Mouse (Mus musculus) kidney, postnatal 4 days (tissue): Measurements from ENCODE around the gene Chrna4.

Experiments
- DNase-seq, 2 experiments: peaks; one replicate each; pipeline ENCODE4 v3.0.0; 2021; ENCODE audit warnings: mixed read lengths in 2 of 2

The Chrna4 gene

GRCm38 (mm10) chr2:181043437-181043836 is at the start of gene Chrna4:
TSS of gene Chrna4 (minus strand) at chr2:181043546.
- DNase-seq, result peak; percentile 42 to 53

GRCm38 (mm10) chr2:181090123-181090522 is 46.8 kb upstream of the Chrna4 start:
- no peak for DNase-seq

DNA sequence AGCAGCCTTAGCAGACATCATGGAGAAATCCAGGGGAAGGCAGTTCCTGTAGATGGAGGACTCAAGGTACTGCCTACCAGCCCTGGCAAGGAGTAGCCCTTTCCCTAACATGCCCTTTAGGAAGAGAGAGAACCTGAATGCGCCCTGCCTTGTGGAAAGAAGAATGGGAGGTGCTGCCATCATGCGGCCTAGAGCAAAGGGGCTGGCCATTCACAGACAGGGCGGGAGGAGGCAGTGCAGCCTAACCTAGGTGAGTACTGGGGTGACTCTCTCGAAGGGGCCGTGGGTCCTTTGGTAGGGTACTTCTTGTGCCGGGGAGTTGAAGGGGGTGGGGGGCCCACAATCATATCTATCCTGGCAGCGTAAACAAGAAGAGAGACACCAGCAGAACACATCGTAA is 41.7 kb upstream of the Chrna4 start:
- DNase-seq, result no peak

- DNase-seq, result no peak
Measured at GRCm38 (mm10) chr2:181083945-181084344, 40.6 kb upstream of the Chrna4 start.

DNA sequence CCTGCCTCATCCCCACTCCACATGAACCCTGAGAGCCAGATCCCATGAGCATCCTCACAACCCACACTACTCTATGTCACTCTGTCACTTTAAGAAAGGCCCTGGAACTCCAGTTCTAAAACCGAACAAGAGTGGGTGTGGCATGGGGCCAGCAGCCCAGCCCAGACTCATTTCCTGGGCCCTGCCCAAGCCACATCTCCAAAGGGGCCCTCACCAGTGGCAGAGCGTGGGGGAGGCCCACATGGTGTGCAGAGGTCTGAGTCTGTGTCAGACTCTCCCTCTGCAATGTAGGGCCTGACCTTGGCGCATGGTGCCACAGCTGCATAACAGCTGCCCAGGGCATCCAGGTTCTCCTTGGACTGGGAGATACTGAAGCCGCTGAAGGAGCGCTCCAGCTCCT is 37.5 kb upstream of the Chrna4 start:
- DNase-seq, result peak; percentile 19 to 20

- DNase-seq, result no peak
Measured at GRCm38 (mm10) chr2:181079518-181079917, 36.2 kb upstream of the Chrna4 start.

DNA sequence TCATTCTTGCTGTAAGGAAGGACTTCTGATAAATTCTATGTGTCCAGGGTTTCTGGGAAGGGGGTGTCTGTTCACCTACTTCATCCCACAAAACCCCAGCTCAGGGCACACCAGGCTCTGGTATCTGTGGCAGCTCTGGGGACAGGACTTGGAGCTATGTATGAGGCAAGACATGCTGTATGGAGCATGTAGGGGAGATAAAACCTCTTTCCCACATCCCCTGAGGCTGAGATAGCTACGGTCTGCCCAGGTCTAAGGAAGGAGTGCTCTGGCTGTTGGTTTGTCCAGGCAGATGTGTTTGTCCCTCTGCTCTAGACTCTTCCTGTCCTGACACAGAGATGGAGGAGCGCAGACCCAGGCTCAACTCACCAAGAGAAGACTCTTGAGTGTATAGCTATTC is 35.6 kb upstream of the Chrna4 start:
- DNase-seq, result no peak

- no peak for DNase-seq
Measured at GRCm38 (mm10) chr2:181075501-181075900, 32.2 kb upstream of the Chrna4 start.

- no peak for DNase-seq
Measured at GRCm38 (mm10) chr2:181072403-181072714, 29.0 kb upstream of the Chrna4 start.

DNA sequence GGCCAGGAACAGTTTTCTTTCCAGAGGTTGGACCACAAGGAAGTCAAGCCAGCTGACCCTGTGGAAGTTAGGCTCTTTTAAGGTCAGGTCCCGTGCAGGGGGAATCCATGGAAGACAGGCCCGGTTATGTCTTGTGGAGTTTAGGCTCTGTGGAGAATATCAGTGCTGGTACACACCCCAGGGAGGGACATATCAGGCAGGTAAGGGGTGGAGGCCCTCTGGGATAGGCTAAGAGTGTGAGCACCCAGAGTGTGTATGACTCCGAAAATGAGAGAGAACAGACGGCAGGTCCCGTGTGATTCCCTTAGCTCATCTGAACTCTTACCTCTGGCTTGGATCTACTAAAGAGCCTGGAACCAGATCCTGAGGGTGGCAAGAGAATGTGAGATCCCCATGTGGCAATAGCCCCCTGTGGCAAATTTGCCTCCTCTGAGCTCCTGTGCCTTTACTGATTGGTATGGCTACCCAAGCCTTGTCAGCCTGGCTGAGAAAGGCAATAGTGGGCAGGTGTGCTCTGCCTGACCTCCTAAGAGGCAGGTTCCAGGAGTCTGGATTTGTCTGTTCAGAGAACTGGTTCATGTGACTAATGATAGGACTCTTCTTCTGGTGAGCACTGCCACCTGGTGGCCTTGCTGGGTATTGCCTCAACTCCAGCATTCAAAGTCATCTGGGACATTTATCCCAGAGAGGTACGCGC is 28.5 kb upstream of the Chrna4 start:
- peak; percentile 86 for DNase-seq

DNA sequence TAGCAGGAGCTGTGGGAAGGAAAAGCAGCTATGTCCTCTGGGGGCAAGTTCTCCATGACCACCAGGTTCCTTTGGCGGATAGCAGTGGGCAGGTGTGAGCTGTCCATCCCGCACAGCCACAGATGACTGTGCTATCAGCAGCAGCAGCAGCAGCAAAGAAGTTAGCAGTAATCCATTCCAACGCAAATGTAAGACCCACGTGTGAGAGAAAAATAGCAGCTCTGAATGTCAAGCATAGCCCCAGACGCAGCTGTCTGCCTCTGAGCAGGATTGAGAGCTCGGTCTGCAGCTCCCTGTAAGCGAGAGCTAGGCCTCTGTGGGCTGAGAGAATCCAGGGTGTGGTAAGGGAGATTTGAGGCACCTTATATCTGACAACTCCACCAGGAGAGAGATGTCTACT is 26.8 kb upstream of the Chrna4 start:
- no peak for DNase-seq

- no peak for DNase-seq
Measured at GRCm38 (mm10) chr2:181068499-181068898, 25.2 kb upstream of the Chrna4 start.

- DNase-seq, result no peak
Measured at GRCm38 (mm10) chr2:181065827-181066226, 22.5 kb upstream of the Chrna4 start.

- peak; percentile 89 for DNase-seq
Measured at GRCm38 (mm10) chr2:181060127-181060526, 16.8 kb upstream of the Chrna4 start.

- no peak for DNase-seq
Measured at GRCm38 (mm10) chr2:181058193-181058592, 14.8 kb upstream of the Chrna4 start.

DNA sequence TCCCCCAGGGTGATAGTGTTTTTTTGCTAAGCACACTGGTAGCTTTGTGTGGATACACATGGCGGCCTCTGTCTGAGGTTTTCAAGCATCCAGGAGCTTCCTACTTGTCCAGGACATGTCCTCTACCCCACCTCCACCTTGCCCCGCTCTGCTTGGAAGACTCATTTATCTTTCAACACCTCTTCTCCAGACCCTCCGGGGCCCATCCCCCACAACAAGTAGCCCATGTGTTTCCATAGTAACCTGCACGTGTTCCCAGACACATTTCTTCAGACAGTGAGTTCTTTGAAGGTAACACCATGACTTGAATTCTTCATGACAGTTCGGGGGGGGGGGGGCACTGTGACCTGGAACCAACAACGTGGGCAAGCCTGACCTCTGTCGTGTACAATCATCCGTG is 14.0 kb upstream of the Chrna4 start:
- no peak for DNase-seq

DNA sequence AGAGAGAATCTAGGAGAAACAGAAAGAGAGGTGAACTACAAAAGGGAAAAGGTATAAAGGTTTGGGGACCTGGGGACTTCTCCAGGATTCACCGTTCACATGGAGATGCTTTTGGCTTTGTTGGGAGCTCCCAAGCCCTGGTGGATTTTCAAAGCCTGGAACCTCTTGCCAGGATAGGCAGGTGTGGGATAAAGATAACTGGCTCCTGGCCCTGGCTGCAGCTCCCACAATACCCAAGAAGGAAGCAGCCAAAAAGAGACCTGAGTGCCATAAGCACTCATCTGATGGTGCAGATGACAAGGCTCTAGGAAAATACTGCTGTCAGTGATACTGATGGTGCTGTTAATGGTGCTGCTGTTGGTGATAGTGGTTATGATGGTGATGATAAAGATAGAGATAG is 8.8 kb upstream of the Chrna4 start:
- no peak for DNase-seq

DNA sequence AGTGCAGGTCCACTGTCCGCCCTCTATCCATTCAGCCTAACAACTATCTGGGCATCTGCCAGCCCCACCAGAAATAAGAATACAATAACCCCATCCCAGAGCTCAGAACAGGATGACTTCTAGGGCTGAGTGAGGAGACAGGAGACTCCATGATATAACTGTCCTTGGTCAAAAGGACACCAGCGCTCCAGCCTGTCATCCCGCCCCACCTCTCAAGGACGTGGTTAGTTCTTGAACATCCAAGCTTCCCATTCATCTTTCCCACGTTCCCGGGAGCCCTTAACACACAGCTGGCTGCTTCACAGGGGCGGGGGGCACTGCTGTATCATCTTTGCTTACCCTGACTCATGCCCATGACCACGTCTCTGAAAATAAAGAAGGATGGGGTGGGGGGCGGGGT is 5.6 kb upstream of the Chrna4 start:
- DNase-seq, result no peak

- DNase-seq, result peak; percentile 17 to 27
Measured at GRCm38 (mm10) chr2:181048252-181048945, 5.1 kb upstream of the Chrna4 start.

DNA sequence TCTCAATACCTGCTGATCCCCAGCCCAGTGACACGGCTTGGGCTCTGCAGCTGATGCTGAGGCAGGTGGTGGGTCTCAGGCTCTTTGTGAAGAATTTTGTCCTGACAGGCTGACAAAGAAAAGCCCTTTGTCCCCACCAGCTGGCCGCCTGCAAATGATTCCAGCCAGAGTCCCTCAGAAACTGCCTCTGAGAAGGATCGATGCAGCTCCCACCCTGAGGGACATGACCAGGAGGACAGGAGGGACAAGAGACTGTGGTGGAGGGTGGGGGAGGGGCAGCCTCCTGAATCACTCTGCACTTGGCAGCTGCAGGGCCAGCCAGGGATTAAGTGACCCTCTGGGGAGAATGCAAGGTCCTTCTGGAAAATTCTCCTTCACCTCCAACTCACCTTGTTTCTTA is 655 bp upstream of the Chrna4 start:
- DNase-seq, result peak; percentile 38 to 50

DNA sequence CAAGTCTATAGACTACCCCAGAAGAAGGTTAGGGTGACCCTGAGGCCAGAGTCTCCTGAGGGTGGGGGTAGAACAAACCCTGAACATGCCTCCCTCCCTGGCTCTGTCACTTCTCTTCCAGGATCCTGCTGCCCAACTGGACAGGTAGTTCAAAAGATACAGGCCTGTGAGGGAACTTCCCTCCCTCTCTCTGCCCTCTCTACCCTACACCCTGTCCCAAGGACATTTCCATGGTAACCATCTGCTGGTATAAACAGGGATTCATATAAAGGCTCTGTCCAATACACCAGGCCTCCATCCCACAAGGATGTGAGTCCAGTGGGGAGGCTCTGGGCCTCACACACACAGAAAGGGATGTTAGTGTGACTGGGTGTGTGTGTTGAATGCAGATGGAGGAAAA is 970 bp downstream of the Chrna4 start:
- DNase-seq, result no peak

DNA sequence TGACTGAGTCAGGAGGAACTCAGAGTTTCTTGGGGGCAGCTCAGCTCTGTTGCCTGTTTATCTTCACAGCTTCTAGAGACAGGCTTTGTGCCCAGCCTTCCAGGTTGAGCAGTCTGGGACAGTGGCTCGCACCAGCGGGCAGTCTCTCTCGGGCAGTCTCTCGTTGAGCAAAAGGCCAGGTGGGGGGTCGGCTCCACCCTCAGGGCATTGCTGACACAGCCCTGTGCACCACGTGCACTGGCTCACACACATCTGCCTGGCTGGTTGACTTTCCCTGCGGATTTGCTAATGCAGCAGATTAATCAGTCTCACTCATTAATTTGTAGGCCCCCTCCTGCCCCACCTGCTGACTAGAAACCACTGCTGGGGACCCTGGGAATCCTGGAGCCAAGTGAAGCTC is 1.4 kb downstream of the Chrna4 start:
- peak; percentile 63 to 74 for DNase-seq

DNA sequence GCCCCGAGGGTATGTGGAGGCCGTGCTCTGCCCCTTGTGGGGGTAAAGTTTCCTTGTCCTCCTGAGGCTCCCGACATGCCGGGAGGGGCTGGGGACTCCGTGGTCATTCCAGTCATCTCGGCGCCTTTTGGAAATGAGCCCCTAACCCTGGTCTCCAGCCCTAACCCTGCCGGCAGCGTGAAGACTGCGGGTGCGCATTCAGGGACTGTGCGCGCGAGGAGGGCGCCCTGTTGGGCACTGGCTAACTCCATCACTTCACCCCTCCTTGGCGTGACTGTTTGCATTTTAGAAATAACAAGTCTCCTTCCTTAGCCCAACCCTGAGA is 4.0 kb downstream of the Chrna4 start:
- DNase-seq, result no peak

DNA sequence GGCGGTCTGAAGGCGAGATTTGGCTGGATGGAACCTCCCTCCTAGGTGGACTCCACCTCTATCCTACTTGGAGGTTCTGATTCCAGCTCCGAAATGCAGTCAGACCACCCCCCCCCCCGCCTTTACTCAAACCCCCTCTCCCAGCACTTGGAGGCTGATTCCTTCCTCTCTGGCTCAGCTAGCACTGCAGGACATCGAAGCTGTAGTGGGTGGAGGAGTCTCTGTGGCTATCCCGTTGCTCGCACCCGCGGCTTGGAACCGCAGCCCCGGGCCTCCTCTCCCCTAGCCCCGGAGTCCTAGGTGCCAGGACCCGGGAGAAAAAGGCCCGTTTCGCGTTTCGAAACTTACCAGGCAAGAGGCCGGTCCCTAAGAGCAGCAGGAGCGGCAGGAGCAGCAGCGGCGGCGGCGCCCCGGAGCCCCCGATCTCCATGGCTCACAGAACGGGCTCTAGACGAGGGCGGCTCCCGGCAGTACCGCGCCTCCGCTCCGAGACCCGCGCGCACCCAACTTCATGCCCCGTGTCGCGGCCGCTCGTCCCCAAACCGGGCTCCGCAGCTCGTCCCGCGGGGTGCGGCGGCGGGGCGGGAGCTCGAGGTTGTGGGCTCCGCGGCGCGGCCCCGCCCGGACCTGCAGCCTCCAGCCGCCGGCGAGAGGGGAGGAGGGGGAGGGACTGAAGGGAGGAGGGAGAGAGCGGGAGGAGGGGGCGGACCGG is 4.5 kb downstream of the Chrna4 start:
- peak; percentile 48 to 64 for DNase-seq
